Mouse (Mus musculus): ENCODE results near the gene Nt5c3b.

Nt5c3b gene

DNA sequence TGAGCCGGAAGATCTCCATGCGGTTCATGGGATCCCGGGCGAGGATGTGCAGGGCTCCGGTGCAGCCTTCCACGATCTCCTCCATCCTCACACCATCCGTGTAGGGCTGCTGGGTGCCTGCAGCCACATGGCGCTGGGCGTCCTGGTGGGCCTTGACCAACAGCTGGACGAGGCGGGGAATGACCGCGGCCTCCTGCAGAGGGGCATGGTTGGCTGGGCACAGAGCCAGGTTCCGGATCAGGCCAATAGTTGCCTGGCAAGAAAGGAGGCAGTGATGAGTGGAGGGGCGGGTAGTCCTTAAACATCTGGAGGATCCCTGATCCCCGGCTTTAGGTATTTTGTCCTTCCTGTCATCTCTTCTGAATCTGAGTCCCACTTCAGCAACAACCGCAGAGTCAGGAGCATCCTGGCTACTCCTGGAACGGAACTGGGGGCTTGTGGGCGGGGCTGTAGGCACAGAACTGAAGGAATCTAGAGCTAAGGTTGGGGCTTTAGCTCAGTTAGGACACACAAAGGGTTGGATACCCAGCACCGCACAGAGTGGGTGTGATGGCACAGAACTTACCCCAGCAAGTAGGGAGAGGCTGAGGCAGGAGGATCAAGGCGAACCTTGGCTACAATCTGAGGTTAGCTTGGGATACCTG is 64.7 kb downstream of the Nt5c3b start:
- no peak for DNase-seq

DNA sequence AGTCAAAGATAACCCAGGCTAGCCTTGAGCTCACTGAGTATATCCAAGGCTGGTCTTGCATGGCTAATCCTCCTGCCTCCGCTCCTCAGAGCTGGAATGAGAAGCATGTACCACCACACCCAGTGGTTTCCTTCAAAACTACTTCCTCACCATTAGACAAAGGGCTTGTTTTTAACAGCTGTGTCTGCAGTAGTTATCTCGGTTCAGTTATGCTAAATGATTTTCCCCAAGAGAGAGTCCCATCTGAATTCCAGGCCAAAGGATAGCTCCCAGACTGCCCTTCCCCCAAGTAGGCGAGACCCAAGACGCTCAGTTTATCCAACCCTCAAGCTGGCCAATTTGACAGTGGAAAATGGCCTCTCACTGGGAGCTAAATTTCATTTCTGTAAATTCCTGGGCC is 65.6 kb downstream of the Nt5c3b start:
- no peak for DNase-seq

DNA sequence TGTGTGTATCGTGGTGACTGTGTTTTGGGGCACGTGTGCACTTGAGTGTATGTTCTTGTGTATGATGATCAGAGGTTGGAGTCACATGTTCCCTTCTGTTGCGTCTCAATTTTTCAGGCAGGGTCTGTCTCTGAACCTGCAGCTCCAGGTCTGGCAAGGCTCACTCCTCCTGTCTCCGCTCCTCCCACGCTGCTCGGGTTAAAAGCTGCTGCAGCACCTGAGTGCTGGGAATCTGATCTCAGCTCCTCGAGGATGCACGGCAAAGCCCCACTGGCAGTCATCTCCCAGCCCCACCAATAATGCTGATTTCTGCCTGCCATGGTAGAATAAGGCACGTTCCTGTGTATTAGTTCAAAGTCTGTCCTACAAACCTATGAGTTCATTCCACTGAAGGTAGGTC is 66.5 kb downstream of the Nt5c3b start:
- DNase-seq = no peak
